Mouse (Mus musculus): Measurements from ENCODE around the gene Dtnb. TPM values are rescaled to one million over a fixed set of nuclear protein-coding genes. Genes with fewer than 3 reads are reported as not detected.

Gene Dtnb
- polyA plus RNA-seq, 1 experiment: 1.6 TPM

DNA sequence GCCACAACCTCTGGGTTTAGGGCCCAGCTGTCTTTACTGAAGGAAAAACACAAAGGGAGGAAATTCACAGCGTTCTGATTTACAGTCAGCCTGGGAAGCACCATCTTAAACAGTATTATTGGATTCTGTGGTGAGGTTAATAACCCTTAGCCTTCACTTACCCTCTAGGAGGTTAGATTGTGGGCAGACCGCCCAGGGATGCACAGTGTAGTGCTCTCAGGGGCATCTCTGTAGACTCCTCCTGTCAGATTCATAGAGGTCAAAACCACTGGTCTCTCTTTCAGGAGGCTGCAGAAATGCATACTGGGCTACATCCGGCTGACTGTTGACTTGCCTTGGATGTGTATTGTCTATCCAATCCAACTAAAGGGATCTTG is 168.5 kb downstream of the Dtnb start:
- H3K4me1 ChIP-seq (ENCODE audit: control insufficient read depth, insufficient read depth, low read length): peaks cover 52% of the 10 kb centered on the region
- TF ChIP-seq POLR2A (IDR thresholded peaks at IDR 0.05; ENCODE audit: borderline replicate concordance, low read depth, low read length) (no peak), CTCF (IDR thresholded peaks at IDR 0.05; ENCODE audit: low read depth, low read length) (no peak)
- H3K27ac ChIP-seq (ENCODE audit: insufficient read depth, low read depth, low read length): peak overlapping the region; percentile 75
- H3K4me3 ChIP-seq (ENCODE audit: insufficient read depth, low read length): no peak overlapping the region

- Histone ChIP-seq H3K4me3 (ENCODE audit: insufficient read depth, low read length) (no peak overlapping the region), H3K27ac (ENCODE audit: insufficient read depth, low read depth, low read length) (peak overlapping the region; percentile 57), H3K4me1 (ENCODE audit: control insufficient read depth, insufficient read depth, low read length) (peaks cover 30% of the 10 kb centered on the region)
- no peak for TF ChIP-seq CTCF (IDR thresholded peaks at IDR 0.05; ENCODE audit: low read depth, low read length)
- no peak for TF ChIP-seq POLR2A (IDR thresholded peaks at IDR 0.05; ENCODE audit: borderline replicate concordance, low read depth, low read length)
Observed at GRCm38 (mm10) chr12:3745432-3746105, 173.4 kb downstream of the Dtnb start.

- Histone ChIP-seq H3K4me3 (ENCODE audit: insufficient read depth, low read length) (no peak overlapping the region), H3K27ac (ENCODE audit: insufficient read depth, low read depth, low read length) (0 out of 2 replicates have a peak overlapping the region, but pooled peaks have one; percentile 57), H3K4me1 (ENCODE audit: control insufficient read depth, insufficient read depth, low read length) (peaks cover 27% of the 10 kb centered on the region)
- no peak for TF ChIP-seq POLR2A (IDR thresholded peaks at IDR 0.05; ENCODE audit: borderline replicate concordance, low read depth, low read length)
- no peak for TF ChIP-seq CTCF (IDR thresholded peaks at IDR 0.05; ENCODE audit: low read depth, low read length)
Observed at GRCm38 (mm10) chr12:3746369-3746768, 174.2 kb downstream of the Dtnb start.

DNA sequence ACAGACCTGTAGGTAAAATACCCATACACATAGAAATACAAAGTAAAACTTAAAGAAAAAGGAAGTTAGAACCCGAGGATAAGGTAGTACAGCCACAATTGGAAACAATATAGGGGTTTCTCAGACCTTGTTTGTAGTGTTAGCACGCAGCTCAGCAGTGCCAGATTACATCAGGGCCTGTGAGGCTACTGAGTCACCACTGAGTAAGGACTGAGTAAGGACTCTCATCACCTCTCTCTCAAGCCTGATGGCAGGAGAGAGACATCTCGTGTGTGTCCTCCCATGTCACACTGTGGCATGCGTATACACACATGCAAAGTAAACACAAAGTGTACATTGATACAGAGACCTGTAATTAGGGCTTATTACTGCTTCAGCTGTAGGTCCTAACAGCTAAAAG is 175.4 kb downstream of the Dtnb start:
- TF ChIP-seq POLR2A (IDR thresholded peaks at IDR 0.05; ENCODE audit: borderline replicate concordance, low read depth, low read length) (no peak), CTCF (IDR thresholded peaks at IDR 0.05; ENCODE audit: low read depth, low read length) (no peak)
- peaks cover 27% of the 10 kb centered on the region for H3K4me1 ChIP-seq (ENCODE audit: control insufficient read depth, insufficient read depth, low read length)

GRCm38 (mm10) chr12:3755522-3755921 is 183.3 kb downstream of the Dtnb start:
- Histone ChIP-seq H3K4me1 (ENCODE audit: control insufficient read depth, insufficient read depth, low read length) (peaks cover 8% of the 10 kb centered on the region), H3K27ac (ENCODE audit: insufficient read depth, low read depth, low read length) (no peak overlapping the region), H3K4me3 (ENCODE audit: insufficient read depth, low read length) (no peak overlapping the region)
- TF ChIP-seq POLR2A (IDR thresholded peaks at IDR 0.05; ENCODE audit: borderline replicate concordance, low read depth, low read length): no peak
- no peak for TF ChIP-seq CTCF (IDR thresholded peaks at IDR 0.05; ENCODE audit: low read depth, low read length)

More for the DNA sequence above, 175.4 kb downstream of the Dtnb start:
- Histone ChIP-seq H3K4me3 (ENCODE audit: insufficient read depth, low read length) (no peak overlapping the region), H3K27ac (ENCODE audit: insufficient read depth, low read depth, low read length) (no peak overlapping the region)

GRCm38 (mm10) chr12:3756216-3756615 is 184.0 kb downstream of the Dtnb start:
- Histone ChIP-seq H3K4me3 (ENCODE audit: insufficient read depth, low read length) (no peak overlapping the region), H3K4me1 (ENCODE audit: control insufficient read depth, insufficient read depth, low read length) (peaks cover 8% of the 10 kb centered on the region), H3K27ac (ENCODE audit: insufficient read depth, low read depth, low read length) (no peak overlapping the region)
- TF ChIP-seq POLR2A (IDR thresholded peaks at IDR 0.05; ENCODE audit: borderline replicate concordance, low read depth, low read length) (no peak), CTCF (IDR thresholded peaks at IDR 0.05; ENCODE audit: low read depth, low read length) (no peak)

GRCm38 (mm10) chr12:3758127-3758526 is 185.9 kb downstream of the Dtnb start:
- TF ChIP-seq POLR2A (IDR thresholded peaks at IDR 0.05; ENCODE audit: borderline replicate concordance, low read depth, low read length): no peak
- no peak for TF ChIP-seq CTCF (IDR thresholded peaks at IDR 0.05; ENCODE audit: low read depth, low read length)
- Histone ChIP-seq H3K27ac (ENCODE audit: insufficient read depth, low read depth, low read length) (no peak overlapping the region), H3K4me3 (ENCODE audit: insufficient read depth, low read length) (no peak overlapping the region), H3K4me1 (ENCODE audit: control insufficient read depth, insufficient read depth, low read length) (peaks cover 11% of the 10 kb centered on the region)

- Histone ChIP-seq H3K4me3 (ENCODE audit: insufficient read depth, low read length) (no peak overlapping the region), H3K4me1 (ENCODE audit: control insufficient read depth, insufficient read depth, low read length) (peaks cover 16% of the 10 kb centered on the region), H3K27ac (ENCODE audit: insufficient read depth, low read depth, low read length) (peak overlapping the region; percentile 71)
- peak; percentile 51 for TF ChIP-seq CTCF (IDR thresholded peaks at IDR 0.05; ENCODE audit: low read depth, low read length)
- TF ChIP-seq POLR2A (IDR thresholded peaks at IDR 0.05; ENCODE audit: borderline replicate concordance, low read depth, low read length): no peak
Observed at GRCm38 (mm10) chr12:3759419-3759818, 187.2 kb downstream of the Dtnb start.

DNA sequence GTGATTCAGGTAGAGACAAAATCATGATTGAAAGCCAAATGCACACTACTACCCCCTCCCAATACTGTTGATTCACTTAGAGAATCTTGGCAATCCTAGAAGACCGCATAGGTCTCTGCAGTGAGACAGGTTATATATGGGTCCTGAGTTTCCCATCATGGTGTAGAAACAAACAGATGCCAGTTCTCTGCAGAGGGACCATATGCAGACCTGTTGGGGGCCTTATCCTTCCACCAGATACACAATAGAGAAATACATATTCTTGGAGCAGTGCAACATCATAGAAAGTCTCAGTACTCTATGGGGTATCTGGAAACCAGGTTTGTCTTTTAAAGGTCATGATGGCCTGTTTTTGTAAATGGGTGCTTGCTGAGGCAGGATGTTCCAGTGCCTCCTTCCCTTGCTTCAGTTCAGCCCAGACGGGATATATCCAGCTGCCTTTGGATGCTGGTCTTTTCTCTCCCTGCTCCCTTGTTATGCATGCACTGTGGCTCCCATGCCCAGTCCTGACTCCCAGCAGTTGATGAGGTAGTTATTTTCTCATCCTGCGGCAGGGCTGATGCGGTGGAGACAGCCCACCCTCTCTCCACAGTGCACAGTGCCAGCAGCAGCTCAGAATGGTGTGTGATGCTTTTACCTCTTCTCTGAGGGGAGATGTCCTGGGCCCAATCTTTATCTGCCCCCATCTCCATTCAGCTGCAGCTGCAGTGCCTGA is 188.9 kb downstream of the Dtnb start:
- peaks cover 16% of the 10 kb centered on the region for H3K4me1 ChIP-seq (ENCODE audit: control insufficient read depth, insufficient read depth, low read length)
- no peak overlapping the region for H3K4me3 ChIP-seq (ENCODE audit: insufficient read depth, low read length)
- H3K27ac ChIP-seq (ENCODE audit: insufficient read depth, low read depth, low read length): no peak overlapping the region
- no peak for TF ChIP-seq POLR2A (IDR thresholded peaks at IDR 0.05; ENCODE audit: borderline replicate concordance, low read depth, low read length)
- TF ChIP-seq CTCF (IDR thresholded peaks at IDR 0.05; ENCODE audit: low read depth, low read length): no peak

All from bone marrow macrophage, adult 2 months (primary cell).